Comparison of ENCODE assay signal across 43 mouse cellular contexts in the genomic region with DNA sequence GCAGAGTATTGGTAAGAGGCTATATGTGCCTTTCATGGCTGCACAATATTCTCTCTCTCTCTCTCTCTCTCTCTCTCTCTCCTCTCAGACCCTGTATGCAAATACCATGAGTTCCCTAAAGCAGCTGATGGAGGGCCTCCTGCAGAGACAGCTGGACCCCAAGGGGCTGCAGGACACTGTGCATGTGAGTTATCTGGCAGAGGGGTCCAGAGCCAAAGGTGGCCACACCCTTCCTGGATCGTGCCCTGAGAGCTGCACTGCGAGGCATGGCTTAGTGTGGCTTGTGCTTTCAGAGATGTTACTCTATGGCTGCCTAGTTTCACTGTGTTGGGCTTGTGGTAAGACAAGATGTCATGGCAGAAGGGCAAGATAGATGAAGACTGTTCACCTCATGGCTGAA. TPM values are rescaled to one million over a fixed set of nuclear protein-coding genes. Genes with fewer than 3 reads are reported as not detected.
"Had no signal": no experiment of that assay in that cellular context is flagged by ENCODE, and none has a peak within 500 bp of the region (broad histone marks: within the 10 kb centered on the region; RNA-seq: fewer than 3 reads in every experiment).

No protein-coding gene starts in this region.

- H3K36me3 ChIP-seq: limb, embryonic 10.5 days; limb, embryonic 12.5 days; limb, embryonic 13.5 days; limb, embryonic 15.5 days; liver, embryonic 12.5 days; liver, embryonic 13.5 days; liver, embryonic 15.5 days; lung, embryonic 15.5 days; midbrain, embryonic 10.5 days; midbrain, embryonic 12.5 days; midbrain, embryonic 13.5 days; midbrain, embryonic 15.5 days had no signal

- H3K9ac ChIP-seq: limb, embryonic 12.5 days; limb, embryonic 13.5 days; limb, embryonic 15.5 days; liver, embryonic 12.5 days; liver, embryonic 13.5 days; liver, embryonic 14.5 days; liver, embryonic 15.5 days; liver, postnatal 0 days; lung, embryonic 14.5 days; lung, embryonic 15.5 days; midbrain, embryonic 12.5 days; midbrain, embryonic 13.5 days; midbrain, embryonic 15.5 days had no signal

- H3K27ac ChIP-seq: left cerebral cortex, adult 2 months; limb, embryonic 10.5 days; limb, embryonic 12.5 days; limb, embryonic 13.5 days; limb, embryonic 15.5 days; liver, embryonic 12.5 days; liver, embryonic 13.5 days; liver, embryonic 14.5 days; liver, embryonic 15.5 days; lung, embryonic 15.5 days; macrophage; midbrain, embryonic 10.5 days; midbrain, embryonic 12.5 days; midbrain, embryonic 13.5 days; midbrain, embryonic 15.5 days had no signal

- ATAC-seq: liver, embryonic 12.5 days; liver, postnatal 0 days; lung, postnatal 0 days; midbrain, embryonic 13.5 days; midbrain, embryonic 15.5 days; midbrain, embryonic 16.5 days had no signal

- H3K4me1 ChIP-seq: limb, embryonic 10.5 days; limb, embryonic 12.5 days; limb, embryonic 13.5 days; limb, embryonic 15.5 days; liver, embryonic 12.5 days; liver, embryonic 13.5 days; liver, embryonic 15.5 days; lung, embryonic 15.5 days; midbrain, embryonic 10.5 days; midbrain, embryonic 12.5 days; midbrain, embryonic 13.5 days; midbrain, embryonic 15.5 days had no signal

- DNase-seq: layer of hippocampus, postnatal 36 days; left cerebral cortex, postnatal 4 days; liver; liver, embryonic 13.5 days; liver, postnatal 0 days; lung, adult 18-20 months; lung, adult 2 months; lung, embryonic 14.5 days; lung, postnatal 10 days; lung, postnatal 14 days; lung, postnatal 36 days; midbrain, embryonic 14.5 days had no signal

- H3K4me2 ChIP-seq: limb, embryonic 12.5 days; limb, embryonic 13.5 days; limb, embryonic 15.5 days; liver, embryonic 11.5 days; liver, embryonic 12.5 days; liver, embryonic 13.5 days; liver, embryonic 15.5 days; lung, embryonic 14.5 days; lung, embryonic 15.5 days; midbrain, embryonic 11.5 days; midbrain, embryonic 12.5 days; midbrain, embryonic 13.5 days; midbrain, embryonic 15.5 days had no signal

- H3K4me3 ChIP-seq: left cerebral cortex, adult 2 months; limb, embryonic 10.5 days; limb, embryonic 12.5 days; limb, embryonic 13.5 days; limb, embryonic 15.5 days; liver, embryonic 12.5 days; liver, embryonic 13.5 days; liver, embryonic 15.5 days; lung, embryonic 15.5 days; midbrain, embryonic 10.5 days; midbrain, embryonic 12.5 days; midbrain, embryonic 13.5 days; midbrain, embryonic 15.5 days; myocyte had no signal

- H3K27me3 ChIP-seq: limb, embryonic 12.5 days; limb, embryonic 13.5 days; limb, embryonic 15.5 days; liver, embryonic 12.5 days; liver, embryonic 13.5 days; liver, embryonic 15.5 days; lung, embryonic 15.5 days; midbrain, embryonic 12.5 days; midbrain, embryonic 13.5 days; midbrain, embryonic 15.5 days had no signal

RNA-seq across cellular contexts. Expression of gene Mroh2a, which starts 20.9 kb away (rescaled TPM):
- total RNA-seq: midbrain, postnatal 0 days had no signal

RNA-seq across cellular contexts. Expression of gene Trpm8, which starts 29.8 kb away (rescaled TPM):
- total RNA-seq: megakaryocyte progenitor cell, adult 5-6 weeks; megakaryocyte-erythroid progenitor cell, adult 5-6 weeks; monocyte, adult 5-6 weeks had no signal
- polyA plus RNA-seq: limb, embryonic 10.5 days; limb, embryonic 11.5 days; limb, embryonic 12.5 days; limb, embryonic 13.5 days; limb, embryonic 14.5 days; limb, embryonic 15.5 days; liver, embryonic 11.5 days; liver, embryonic 12.5 days; liver, embryonic 13.5 days; liver, embryonic 14.5 days; liver, embryonic 15.5 days; liver, embryonic 16.5 days; liver, postnatal 0 days; lung, adult 2 months; lung, embryonic 14.5 days; lung, postnatal 0 days; macrophage; midbrain, embryonic 10.5 days; midbrain, embryonic 11.5 days; midbrain, embryonic 12.5 days had no signal

RNA-seq across cellular contexts. Expression of gene Ugt1a1, which starts 35.9 kb away (rescaled TPM):
- total RNA-seq: layer of hippocampus, postnatal 36 days; left cerebral cortex, adult 18-20 months; left cerebral cortex, postnatal 10 days; left cerebral cortex, postnatal 25 days; megakaryocyte-erythroid progenitor cell, adult 5-6 weeks; midbrain, postnatal 0 days had no signal
- polyA plus RNA-seq: limb, embryonic 10.5 days; limb, embryonic 11.5 days; limb, embryonic 12.5 days; liver, embryonic 11.5 days; liver, embryonic 12.5 days; liver, embryonic 13.5 days; lung, embryonic 14.5 days; lung, embryonic 16.5 days; macrophage; midbrain, embryonic 10.5 days; midbrain, embryonic 11.5 days; midbrain, embryonic 12.5 days; midbrain, embryonic 13.5 days; midbrain, embryonic 14.5 days; midbrain, embryonic 15.5 days; midbrain, embryonic 16.5 days; midbrain, postnatal 0 days; myocyte had no signal

RNA-seq across cellular contexts. Expression of gene Dnajb3, which starts 42.1 kb away (rescaled TPM):
- total RNA-seq: liver, adult 2 months; monocyte, adult 5-6 weeks had no signal
- polyA plus RNA-seq: liver, adult 2 months; macrophage; myocyte had no signal
